Mouse (Mus musculus): ENCODE results near the gene Olfr402.
"Not testable (repeated sequence)": the region's sequence is repeated elsewhere in the genome, so short reads cannot be mapped to it uniquely, and the experiment has no call there.

Olfr402 gene

DNA sequence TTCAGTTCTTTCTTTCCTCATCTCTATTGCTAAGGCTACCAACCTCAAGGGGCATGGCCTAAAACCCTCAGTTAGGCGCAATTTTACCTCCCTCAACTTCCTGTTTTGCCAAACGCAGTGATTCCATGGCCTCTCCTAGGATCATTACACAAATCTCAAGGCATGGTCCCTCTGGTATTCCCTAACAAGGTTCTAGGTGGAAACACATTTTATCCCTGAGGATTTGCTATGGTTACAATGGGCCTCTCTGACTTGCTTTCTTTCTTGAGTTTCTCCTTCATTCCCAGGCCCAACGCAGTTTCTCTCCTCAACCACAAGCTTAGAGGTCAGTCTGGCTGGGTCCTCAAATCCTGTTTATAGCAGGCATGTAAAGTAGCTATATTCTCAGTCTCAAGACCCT lies at the start of gene Olfr402:
Gene Olfr402 (plus strand): TSS at position 301 of the 400 bp plus-strand sequence.
- no peak for DNase-seq

- no peak for DNase-seq
These were observed 48.3 kb upstream of the Olfr402 start for GRCm38 (mm10) chr11:74105066-74105465.

DNA sequence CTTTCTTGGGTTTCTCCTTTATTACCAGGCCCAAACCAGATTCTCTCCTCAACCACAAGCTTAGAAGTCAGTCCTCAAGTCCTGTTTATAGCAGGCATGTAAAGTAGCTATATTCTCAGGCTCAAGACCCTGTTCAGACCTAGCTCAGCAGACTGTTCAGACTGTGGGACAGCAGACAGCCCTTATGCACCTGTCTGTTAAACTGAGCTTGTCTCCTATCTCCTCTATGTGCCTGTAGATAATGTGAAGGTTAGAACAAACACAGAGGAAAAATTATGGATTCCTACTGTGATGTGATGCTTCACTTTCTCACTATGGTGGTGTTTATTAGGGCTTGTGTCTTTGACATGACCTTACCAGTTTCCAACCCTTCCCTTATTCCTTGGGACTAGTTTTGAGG lies 39.9 kb upstream of the Olfr402 start, which contains the start of gene Olfr401:
Gene Olfr401 (plus strand): TSS at position 301 of the 400 bp plus-strand sequence.
- DNase-seq, result no peak

DNA sequence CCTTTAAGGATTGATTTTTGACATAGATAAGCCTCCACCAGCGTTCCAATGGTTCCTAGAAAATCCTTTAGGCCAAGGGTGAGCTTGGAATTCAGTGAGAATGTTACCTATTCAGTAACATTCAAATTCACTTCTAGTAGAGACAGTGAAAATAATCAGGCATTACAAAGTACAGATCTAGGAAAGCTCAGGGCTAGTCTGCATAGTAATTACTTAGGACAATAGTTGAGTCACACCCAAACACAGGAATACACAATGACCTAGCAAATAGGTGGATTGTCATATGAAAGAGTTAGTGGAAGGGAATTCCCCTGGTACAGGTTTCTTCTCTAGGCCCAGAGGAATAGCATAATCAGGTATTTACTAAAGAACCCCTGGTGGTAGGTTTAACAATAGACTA lies 13.3 kb upstream of the Olfr402 start:
- not testable (repeated sequence) for DNase-seq

GRCm38 (mm10) chr11:74145866-74146265 lies 7.5 kb upstream of the Olfr402 start:
- no peak for DNase-seq

DNA sequence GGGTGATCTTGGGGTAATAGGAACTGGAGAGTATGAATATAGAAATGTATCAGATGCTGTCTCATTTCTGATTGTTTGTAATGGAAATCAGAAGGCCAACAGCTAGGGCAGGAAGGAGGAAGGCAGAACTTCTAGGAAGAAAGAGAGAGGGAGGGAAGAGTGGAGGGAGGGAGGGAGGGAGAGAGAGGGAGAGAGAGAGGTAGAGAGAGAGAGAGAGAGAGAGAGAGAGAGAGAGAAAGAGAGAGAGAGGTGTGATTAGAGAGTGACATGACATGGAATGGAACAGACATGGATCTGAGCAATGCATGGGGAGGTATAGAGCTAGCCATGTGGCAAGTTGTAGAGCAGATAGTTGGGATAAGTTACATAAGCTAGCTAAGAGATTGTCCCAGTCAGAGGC lies 15.4 kb downstream of the Olfr402 start:
- no peak for DNase-seq

- DNase-seq, result no peak
These were observed 29.8 kb downstream of the Olfr402 start for GRCm38 (mm10) chr11:74183168-74183567.

DNA sequence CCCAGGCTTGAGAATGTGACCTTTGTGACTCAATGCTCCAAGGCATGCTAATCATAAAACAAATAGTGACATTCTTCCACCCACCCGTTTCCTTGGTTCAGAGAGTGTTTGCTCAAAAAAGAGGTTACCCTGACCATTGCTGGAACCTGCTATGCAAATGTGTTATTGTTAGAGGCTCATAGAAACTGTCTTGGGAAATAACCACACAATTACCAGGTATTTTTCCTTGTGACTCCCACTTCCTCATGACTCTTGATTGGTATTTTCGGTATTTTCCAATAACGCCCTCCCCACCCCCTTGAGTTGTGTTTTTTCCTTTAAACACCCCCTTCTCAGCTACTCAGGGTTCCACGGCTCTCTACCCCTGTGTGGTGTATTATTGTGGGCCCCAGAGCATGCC lies 30.4 kb downstream of the Olfr402 start:
- no peak for DNase-seq

DNA sequence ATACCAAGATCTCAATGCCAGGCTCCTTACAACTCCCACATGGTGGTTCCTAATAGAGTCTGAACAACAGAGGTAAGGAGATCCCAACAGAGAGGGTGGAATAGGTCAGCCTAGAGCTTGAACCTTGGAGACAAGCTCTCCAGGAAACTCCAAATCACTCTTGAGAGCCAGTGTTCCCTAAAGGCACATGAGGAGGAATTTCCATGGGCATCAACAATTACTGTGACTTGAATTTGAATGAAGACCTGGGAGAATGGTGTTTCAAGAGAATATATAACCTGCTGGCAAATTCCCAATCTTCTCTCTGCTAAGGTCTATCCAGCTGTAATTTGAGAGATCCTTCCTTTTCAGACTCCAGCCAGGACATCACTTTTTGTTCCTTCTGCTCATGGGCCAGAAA lies 32.6 kb downstream of the Olfr402 start, which contains the start of gene Olfr403:
Gene Olfr403 (plus strand): TSS at position 301 of the 400 bp plus-strand sequence.
- no peak for DNase-seq
